Mouse (Mus musculus): ENCODE measurements at regions not wholly inside any gene's neighbourhood (a gene's known extent, or its start where the extent isn't known, plus 50 kb on each side); places are given as distances from the start of the nearest gene placed in this dataset.

DNA sequence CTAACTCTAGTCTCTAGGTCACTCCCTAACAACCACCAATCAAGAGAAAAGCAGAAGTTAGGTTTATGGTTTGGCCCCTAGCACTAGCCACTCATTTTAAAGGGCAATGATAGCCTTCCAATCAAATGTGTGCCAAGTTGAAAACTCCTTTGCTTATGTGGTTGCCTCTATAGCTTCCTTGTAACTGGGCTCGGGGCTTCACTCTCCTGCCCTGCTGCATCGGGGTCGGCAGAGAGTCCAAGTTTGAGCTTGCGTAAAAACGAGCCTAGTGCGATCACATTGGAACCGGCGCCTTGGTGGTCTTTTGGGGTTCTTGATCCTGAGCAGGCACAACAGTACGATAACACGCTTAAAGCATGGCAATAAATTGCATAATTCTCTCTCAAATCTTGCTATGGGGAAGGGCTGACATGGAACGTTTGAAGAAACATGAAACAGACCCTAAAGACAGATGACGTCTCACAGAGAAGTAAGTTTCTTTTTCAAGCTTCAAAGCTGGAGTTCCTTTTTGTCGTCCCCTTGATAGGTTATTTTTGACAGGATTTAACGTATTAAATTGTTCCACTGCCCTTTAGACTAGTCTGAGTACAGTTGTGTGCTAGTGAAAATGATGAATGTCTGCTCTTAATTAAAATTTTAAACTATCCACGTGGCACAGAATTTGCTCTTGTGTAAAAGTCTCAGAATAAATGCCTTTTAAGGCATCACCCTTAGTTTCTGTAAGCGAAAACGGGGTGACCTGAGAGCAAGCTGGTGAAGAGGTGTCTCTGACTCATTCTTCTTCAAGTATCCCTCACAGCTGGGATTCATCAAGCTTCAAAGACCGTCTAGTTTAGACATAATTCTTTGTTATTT lies 52.0 kb downstream of the 4930426L09Rik start:
- no peak for TF ChIP-seq GATA1 (IDR thresholded peaks at IDR 0.05; ENCODE audit: low read length)

- TF ChIP-seq GATA1 (IDR thresholded peaks at IDR 0.05; ENCODE audit: low read length): peak; percentile 21
Observed at GRCm38 (mm10) chr2:19055500-19055899, 57.4 kb downstream of the 4930426L09Rik start.

- TF ChIP-seq GATA1 (IDR thresholded peaks at IDR 0.05; ENCODE audit: low read length): no peak
Observed at GRCm38 (mm10) chr2:19057859-19058258, 59.7 kb downstream of the 4930426L09Rik start.

DNA sequence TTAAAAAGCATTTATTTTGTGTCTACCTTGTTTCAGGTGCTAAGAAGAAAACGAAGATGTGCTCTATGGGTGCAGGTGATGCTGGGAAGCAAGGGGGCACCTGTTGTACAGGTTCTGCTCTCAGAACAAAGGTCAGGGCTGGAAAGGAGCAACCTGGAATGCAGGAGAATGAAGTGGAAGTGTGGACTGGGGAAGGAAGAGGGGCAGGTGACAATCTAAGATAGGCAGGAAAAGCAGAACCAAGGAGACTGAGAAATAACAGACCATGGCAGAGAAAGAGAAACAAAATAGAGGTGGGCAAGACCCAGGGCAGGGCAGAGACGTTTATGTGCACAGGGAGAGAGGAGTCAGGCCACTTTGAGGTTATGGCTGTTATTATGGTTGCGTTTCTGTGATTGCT lies 60.6 kb downstream of the 4930426L09Rik start:
- no peak for TF ChIP-seq GATA1 (IDR thresholded peaks at IDR 0.05; ENCODE audit: low read length)

- TF ChIP-seq GATA1 (IDR thresholded peaks at IDR 0.05; ENCODE audit: low read length): no peak
Observed at GRCm38 (mm10) chr2:19059246-19059645, 61.1 kb downstream of the 4930426L09Rik start.

DNA sequence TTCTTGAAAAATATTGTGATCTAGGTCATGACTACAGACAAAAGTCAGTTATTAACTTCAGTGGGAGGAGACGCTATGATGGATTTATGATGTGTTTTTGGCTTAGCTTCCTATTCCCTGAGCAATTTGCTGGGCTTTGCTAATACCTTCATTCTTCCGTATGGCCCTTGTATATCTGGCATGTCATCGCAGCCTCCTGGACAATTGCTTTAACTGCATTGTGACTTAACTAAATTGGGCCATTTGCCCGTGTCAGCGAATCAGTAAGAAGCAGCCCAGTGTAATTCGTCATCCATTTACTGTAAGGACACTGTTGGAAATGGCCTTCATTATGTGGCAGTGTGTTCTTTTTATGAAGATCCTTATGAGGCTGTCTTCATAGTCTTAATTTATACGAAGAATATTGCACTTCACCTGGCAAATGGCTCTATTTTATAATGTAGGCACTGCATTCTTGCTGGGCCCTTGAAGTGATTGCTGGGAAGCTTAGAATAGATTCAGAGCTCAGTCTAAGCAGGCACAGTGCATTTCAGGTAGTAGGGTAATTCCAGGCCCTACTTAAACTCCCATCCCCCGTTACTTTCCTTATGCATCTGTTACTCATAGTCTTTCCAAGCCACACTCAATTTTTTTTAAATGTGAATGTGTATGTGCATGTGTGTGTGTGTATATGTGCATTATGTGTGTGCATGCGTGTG lies 62.2 kb downstream of the 4930426L09Rik start:
- no peak for TF ChIP-seq GATA1 (IDR thresholded peaks at IDR 0.05; ENCODE audit: low read length)

GRCm38 (mm10) chr2:19064560-19065362 lies 66.6 kb downstream of the 4930426L09Rik start:
- TF ChIP-seq GATA1 (IDR thresholded peaks at IDR 0.05; ENCODE audit: low read length): no peak

DNA sequence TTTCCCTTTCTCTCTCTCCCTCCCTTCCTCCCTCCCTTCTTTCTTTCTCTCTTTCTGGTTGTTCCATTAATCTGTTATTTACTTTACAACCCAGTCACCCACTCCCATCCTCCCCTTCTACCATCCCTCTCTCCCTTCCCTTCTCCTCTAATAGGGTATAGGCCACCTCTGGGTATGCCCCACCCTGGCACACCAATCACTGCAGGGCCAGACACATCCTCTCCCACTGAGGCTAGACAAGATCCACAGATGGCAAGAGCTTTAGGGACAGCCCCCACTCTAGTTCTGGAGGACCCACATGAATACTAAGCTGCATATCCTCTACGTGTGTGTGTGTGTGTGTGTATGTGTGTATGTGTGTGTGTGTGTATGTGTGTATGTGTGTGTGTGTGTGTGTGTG lies 67.4 kb downstream of the 4930426L09Rik start:
- no peak for TF ChIP-seq GATA1 (IDR thresholded peaks at IDR 0.05; ENCODE audit: low read length)

GRCm38 (mm10) chr2:19068161-19068560 lies 70.0 kb downstream of the 4930426L09Rik start:
- no peak for TF ChIP-seq GATA1 (IDR thresholded peaks at IDR 0.05; ENCODE audit: low read length)

DNA sequence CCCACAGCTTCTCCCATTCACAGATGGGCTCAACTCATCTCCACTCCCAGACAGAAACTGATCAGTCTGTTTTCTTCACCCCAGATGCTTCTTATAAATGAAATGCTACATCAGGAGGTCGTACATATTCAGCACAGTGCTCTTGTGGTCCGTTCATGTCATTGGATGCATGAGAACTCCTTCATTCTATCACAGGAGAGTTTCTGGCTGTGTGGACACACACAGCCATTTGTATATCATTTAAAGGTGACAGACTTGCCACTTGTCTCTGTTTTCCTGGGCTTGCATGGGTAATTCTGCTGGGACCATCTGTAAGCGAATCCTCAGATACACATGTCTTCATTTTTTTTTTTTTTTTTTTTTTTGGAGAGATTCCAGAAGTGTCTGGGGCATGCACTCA lies 85.7 kb downstream of the 4930426L09Rik start:
- no peak for TF ChIP-seq GATA1 (IDR thresholded peaks at IDR 0.05; ENCODE audit: low read length)

DNA sequence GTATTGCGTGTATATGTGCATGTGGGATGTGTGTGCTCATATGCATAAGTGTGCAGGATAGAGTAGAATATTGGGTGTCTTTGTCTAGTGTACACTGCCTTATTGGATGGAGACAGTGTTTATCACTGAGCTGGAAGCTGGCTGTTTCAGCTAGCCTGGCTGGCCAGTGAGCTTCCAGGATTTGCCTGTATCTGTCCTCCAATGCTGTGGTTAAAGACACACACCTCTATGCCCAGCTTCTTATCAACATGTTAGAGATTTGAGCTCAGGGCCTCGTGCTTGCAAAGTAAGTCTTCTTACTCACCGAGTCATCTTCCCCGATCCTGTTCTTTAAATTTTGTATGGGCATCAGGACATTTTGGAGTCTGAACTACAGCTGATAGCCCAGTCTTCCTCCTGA lies 87.0 kb downstream of the 4930426L09Rik start:
- no peak for TF ChIP-seq GATA1 (IDR thresholded peaks at IDR 0.05; ENCODE audit: low read length)

DNA sequence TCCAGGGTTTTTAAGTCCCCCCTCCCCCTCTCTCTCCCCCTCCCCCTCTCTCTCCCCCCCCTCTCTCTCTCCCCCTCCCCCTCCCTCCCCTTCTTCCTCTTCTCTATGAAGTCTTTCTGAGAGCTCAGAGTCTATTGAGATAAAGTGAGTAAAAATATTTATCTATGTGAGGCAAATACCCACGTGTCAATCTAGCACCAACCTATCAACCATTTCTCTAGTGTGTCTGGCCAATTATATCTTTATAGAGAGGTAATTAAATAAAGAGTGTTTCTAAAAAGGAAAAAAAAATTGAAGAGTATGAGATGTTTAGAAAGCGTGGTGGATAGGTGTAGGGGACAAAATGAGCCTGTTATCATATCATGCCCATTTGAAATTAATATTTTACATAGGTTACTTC lies 88.0 kb downstream of the 4930426L09Rik start:
- TF ChIP-seq GATA1 (IDR thresholded peaks at IDR 0.05; ENCODE audit: low read length): no peak

DNA sequence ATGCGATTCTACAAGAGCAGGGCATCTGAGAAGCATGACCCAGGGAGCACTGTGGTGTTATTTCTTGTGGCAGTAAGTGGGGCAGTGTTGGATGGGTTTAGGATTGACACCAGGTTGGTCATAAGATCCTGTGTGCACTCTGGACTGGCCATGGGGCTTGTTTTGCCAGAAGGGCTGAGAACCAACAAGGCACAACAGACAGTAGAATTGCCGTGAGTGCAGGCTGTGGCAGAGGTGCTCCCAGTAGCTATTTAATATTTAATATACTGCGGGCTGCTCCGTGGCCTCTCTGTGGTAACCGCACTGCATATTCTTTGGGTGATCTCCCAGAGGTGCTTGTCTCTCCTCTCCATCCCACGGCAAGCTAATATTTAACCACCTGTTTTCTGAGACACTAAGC lies 88.5 kb downstream of the 4930426L09Rik start:
- no peak for TF ChIP-seq GATA1 (IDR thresholded peaks at IDR 0.05; ENCODE audit: low read length)

GRCm38 (mm10) chr2:19099384-19099783 lies 99.7 kb upstream of the Armc3 start:
- no peak for TF ChIP-seq GATA1 (IDR thresholded peaks at IDR 0.05; ENCODE audit: low read length)

DNA sequence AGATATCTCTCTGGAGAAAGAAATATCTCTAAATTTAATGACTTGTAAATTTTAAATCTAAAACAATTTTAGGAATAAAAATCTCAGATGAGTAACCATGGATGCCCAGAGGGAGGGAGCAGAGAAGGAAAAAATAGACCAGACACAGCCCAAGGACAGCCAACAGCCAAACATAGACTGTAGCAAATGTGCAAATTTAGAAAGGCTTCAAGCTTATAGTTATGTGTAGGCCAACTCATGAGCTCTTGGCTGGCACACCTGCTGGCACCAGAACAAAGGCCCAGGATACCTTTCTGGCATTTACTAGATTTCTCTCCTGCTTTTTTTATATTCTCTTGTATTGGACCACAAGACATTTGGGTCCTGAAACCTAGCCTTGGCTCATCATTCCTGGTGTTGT lies 90.3 kb upstream of the Armc3 start:
- no peak for TF ChIP-seq GATA1 (IDR thresholded peaks at IDR 0.05; ENCODE audit: low read length)

- no peak for TF ChIP-seq GATA1 (IDR thresholded peaks at IDR 0.05; ENCODE audit: low read length)
Observed at GRCm38 (mm10) chr2:19119871-19120270, 79.2 kb upstream of the Armc3 start.
